Mouse (Mus musculus) stomach, postnatal 0 days (tissue): ENCODE results near the gene Alg12.

Experiments
- CTCF ChIP-seq: IDR thresholded peaks from 2 replicates; pipeline ENCODE4 v1.5.1; 2016; ENCODE audit warnings: antibody characterized with exemption, low read depth, mild to moderate bottlenecking, moderate library complexity
- EP300 ChIP-seq: optimal IDR thresholded peaks from 2 replicates; pipeline ENCODE3; 2016; ENCODE audit warnings: antibody characterized with exemption

DNA sequence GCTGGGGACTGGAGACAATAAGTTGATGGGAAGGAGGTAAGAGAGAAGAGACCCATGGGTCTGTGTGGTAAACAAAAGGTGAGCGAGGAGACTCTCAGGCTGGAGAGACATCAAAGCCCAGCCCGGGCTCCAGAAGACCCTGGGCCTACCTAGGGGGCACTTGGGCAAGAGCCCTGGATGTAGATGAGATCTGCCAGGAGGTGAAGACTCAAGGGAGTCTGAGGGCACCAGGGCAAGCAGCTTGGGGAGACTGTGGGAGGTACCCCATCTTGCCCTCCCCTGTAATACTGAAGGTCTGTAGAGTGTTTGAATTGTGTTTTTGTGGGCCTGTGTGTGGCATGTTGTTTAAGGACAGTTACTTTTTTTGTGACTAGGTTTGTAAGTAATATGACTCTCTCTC, 39.6 kb upstream of the Alg12 start:
- no peak for TF ChIP-seq CTCF
- no peak for TF ChIP-seq EP300
